Mouse (Mus musculus): ENCODE measurements around the gene Gm20481.
"Not testable (repeated sequence)": the region's sequence is repeated elsewhere in the genome, so short reads cannot be mapped to it uniquely, and the experiment has no call there.

Gm20481 gene

GRCm38 (mm10) chr17:34951636-34952377, 17.9 kb upstream of the Gm20481 start:
- DNase-seq (ENCODE audit: low spot score): peak; percentile 34

GRCm38 (mm10) chr17:34952378-34953040, 17.2 kb upstream of the Gm20481 start:
- peak; percentile 86 for DNase-seq (ENCODE audit: low spot score)

DNA sequence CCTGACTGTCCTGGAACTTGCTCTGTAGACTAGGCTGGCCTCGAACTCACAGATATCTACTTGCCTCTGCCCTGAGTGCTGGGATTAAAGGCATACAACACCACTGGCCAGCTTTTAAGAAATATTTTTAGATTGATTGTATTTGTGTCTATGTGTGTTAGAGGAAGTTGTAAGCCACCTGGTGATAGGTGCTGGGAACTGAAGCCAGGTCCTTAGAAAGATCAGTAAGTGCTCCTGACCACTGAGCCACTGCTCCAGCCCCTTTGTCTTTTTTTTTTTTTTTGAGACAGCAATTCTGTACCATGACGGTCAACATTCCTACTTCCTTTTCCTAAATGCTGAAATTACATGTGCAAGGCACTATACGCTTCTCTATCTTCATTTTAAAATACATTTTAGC, 16.5 kb upstream of the Gm20481 start:
- DNase-seq (ENCODE audit: low spot score): no peak

GRCm38 (mm10) chr17:34953904-34954303, 15.8 kb upstream of the Gm20481 start:
- no peak for DNase-seq (ENCODE audit: low spot score)

DNA sequence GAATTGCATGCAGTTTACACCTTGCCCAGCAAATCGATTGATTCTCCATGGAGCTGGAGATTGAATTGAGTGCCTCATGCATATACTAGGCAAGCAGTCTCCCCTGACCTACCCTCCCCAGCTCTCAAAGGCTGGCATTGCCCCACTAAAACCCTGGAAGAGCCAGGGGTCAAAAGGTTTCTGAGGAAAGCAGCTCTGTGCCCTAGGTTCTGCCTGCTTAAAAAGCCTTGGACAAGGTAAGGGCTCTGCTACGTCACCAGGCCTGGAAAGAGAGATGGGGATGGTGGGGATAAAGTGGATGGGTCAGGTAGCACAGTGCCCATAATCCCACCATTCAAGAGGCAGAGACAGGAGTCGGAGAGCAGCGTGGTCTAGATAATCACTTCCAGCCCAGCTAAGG, 14.9 kb upstream of the Gm20481 start:
- no peak for DNase-seq (ENCODE audit: low spot score)

GRCm38 (mm10) chr17:34955884-34956283, 13.8 kb upstream of the Gm20481 start:
- DNase-seq (ENCODE audit: low spot score): no peak

DNA sequence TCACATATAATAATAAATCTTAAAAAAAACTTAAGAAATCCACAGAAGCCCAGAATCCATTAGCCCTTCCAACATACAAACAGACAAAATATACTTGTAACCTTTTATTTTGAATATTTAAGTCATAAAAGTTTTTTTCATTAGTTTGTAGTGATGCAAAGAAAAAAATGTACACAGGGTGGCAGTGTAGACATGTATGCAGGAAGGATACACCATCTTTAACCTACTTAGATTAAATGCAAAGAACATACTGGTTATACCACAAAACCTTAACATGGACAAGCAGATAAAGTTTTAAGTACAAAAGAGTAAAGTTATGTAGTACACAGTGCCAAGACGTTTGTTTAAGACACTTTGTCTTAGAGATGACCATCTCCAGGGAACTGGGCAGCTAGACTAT, 13.4 kb upstream of the Gm20481 start:
- DNase-seq (ENCODE audit: low spot score): no peak

DNA sequence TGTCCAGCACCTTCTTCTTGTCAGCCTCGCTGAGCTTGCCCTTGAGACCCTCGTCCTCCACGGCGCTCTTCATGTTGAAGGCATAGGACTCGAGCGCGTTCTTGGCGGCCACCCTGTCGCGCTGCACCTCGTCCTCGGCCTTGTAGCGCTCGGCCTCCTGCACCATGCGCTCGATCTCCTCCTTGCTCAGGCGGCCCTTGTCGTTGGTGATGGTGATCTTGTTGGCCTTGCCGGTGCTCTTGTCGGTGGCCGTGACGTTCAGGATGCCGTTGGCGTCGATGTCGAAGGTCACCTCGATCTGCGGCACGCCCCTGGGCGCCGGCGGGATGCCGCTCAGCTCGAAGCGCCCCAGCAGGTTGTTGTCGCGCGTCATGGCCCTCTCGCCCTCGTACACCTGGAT, 12.4 kb upstream of the Gm20481 start:
- not testable (repeated sequence) for DNase-seq (ENCODE audit: low spot score)

DNA sequence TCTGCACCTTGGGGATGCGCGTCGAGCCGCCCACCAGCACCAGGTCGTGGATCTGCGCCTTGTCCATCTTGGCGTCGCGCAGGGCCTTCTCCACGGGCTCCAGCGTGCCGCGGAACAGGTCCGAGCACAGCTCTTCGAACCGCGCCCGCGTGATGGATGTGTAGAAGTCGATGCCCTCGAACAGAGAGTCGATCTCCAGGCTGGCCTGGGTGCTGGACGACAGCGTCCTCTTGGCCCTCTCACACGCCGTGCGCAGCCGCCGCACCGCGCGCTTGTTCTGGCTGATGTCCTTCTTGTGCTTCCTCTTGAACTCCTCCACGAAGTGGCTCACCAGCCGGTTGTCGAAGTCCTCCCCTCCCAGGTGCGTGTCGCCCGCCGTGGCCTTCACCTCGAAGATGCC, 11.7 kb upstream of the Gm20481 start:
- DNase-seq (ENCODE audit: low spot score): not testable (repeated sequence)

- not testable (repeated sequence) for DNase-seq (ENCODE audit: low spot score)
Observed at GRCm38 (mm10) chr17:34958734-34959129, 11.0 kb upstream of the Gm20481 start.

GRCm38 (mm10) chr17:34959130-34959778, 10.5 kb upstream of the Gm20481 start, which contains the start of gene Hspa1b:
TSS of gene Hspa1b (minus strand) at chr17:34959238.
- peak; percentile 92 for DNase-seq (ENCODE audit: low spot score)

DNA sequence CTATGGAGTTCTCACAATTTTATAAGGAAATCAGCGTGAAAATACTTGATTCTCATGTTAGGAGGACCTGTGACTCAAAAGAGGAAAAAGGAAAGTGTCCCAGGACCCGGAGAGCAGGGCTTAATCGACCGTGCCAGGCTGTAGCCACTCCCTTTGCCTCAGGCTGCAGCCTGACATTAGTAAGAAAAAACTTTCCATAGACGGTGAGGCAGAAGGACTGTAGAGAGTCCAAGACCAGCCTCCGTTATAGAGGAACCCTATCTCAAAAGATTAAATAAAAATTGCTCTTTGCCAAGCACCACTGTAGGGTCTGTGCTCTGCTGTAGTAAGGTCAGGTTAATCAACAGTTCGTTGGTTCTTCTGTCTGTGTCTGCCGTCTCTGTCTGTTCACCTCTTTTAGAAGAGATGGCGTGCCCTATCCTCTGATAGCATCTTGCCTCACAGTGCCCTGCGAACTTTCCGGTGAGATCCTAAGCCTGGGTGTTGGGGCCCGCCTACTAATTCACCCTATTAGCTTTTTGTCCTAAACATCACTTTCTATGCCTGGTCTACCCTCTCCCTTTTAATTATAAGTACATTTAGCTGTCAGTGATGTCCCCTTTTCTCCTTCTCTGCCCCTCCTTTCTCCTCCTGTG, 9.7 kb upstream of the Gm20481 start:
- peak; percentile 72 for DNase-seq (ENCODE audit: low spot score)

DNA sequence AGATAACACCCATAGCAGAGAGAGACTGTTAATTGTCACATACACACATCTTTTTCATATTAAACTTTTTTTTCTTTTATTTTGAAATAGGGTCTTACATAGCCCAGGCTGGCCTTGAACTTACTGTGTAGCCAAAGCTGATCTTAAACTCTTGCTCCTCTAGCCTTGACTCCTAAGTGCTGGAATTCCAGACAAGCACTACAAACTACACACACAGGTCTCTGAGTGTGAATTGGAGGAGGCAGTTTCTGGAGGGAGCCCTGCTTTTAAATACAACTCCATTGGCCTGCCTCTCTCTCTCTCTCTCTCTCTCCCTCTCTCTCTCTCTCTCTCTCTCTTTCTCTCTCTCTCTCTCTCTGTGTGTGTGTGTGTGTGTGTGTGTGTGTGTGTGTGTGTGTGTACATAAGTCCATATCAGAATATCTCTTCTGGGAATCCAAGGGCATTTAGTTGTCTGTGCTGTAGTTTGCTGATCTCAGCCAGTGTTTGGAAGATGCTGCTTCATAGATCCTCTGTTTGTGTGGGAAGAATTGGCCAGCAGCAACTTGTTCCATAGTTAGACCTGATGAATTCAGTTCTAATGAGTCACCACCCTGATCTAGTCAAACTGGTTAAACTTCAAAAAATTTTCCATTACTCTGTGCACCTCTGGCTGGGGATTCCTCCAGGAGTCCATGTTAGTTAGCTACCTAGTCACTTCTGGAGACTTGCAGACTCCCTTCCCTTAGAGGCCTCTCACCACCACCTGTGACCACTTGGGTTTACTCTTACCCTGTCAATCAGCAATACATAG, 8.8 kb upstream of the Gm20481 start:
- DNase-seq (ENCODE audit: low spot score): no peak

DNA sequence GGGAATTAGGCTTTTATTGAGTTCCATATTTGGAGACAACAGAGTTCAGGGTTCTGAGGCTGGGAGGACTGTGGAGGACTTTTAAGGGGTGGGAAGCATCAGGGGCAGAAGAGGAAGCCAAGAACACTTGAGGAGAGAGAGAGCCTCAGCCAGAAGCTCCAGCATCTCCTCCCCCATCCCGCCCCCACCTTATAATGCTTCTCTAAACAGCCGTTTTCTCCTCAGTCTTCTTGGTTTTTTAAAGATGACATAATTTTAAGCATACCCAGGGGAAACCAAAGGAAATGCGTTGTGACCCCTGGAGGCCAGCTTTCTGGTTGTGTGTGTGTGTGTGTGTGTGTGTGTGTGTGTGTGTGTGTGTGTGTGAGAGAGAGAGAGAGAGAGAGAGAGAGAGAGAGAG, 7.6 kb upstream of the Gm20481 start:
- no peak for DNase-seq (ENCODE audit: low spot score)

DNA sequence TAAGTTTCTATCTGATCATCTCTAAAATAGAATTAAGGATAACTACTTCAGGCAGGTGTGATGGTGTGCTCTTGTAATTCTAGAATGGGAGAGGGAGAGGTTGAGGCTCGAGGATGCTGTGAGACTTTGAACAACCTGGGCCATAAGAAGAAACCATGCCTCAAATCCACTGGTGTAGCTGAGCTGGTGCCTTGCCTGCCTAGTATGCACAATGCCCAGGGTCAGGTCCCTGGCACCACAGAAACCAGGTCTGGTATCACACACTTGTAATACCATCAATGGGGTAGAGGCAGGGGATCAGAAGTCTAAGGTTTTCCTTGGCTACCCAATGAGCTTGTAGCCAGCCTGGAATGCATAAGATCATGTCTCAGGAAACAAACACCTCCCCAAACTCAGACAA, 6.9 kb upstream of the Gm20481 start:
- no peak for DNase-seq (ENCODE audit: low spot score)

DNA sequence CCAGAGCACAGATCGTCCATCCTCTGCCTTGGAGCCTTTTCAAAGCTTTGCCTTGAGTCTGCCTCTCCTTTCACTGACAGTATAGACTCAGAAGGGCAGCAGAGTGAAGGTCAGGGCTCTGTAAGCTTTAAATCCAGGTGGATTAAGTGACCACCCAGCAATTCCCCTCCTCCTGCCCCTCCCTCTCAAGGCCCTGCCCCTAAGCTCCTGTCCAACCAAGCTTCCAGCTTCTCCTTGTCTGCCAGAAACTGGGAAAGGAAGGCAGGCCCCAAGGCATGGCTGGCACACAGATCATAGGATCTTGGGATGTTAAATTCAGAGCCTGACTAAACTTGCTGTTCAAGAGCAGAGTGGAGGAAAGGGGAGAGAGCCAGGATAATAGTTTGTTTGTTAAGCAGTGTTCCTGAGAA, 5.1 kb upstream of the Gm20481 start:
- DNase-seq (ENCODE audit: low spot score): no peak

DNA sequence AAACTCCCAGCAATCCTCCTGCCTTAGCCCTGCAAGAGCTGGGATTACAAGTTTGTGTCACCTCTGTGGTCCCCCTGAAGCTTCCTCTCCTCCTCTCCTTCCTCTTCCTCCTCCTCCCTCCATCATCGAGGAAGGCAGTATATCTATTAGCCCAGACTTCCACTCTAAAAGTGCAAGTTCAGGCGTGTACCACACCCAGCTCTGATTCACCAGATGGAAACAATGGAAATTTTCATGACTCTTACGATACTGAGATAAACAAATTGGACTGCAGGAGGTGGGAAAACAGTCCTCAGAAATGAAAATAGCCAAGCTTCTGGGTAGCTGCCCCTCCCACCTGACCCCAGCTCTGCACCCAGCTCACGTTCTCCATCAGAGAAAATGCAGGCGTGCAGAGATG, 4.1 kb upstream of the Gm20481 start:
- DNase-seq (ENCODE audit: low spot score): no peak

- not testable (repeated sequence) for DNase-seq (ENCODE audit: low spot score)
Observed at GRCm38 (mm10) chr17:34970850-34971249, 1.1 kb downstream of the Gm20481 start.

GRCm38 (mm10) chr17:34971694-34972068, 2.0 kb downstream of the Gm20481 start:
- DNase-seq (ENCODE audit: low spot score): not testable (repeated sequence)

GRCm38 (mm10) chr17:34972069-34972749, 2.5 kb downstream of the Gm20481 start, which contains the start of the genes Hspa1a and Hspa1l:
TSS of gene Hspa1a (minus strand) at chr17:34972156.
TSS of gene Hspa1l (plus strand) at chr17:34972703.
- peak; percentile 87 for DNase-seq (ENCODE audit: low spot score)
